Mouse (Mus musculus) bone marrow macrophage, adult 2 months (primary cell): Measurements from ENCODE around the gene Slco3a1.

Source experiments
- CTCF ChIP-seq: IDR thresholded peaks from 2 replicates; pipeline ENCODE4 v1.5.1; 2012; ENCODE audit warnings: low read depth, mild to moderate bottlenecking, low read length, moderate library complexity
- POLR2A ChIP-seq: IDR thresholded peaks from 2 replicates; pipeline ENCODE4 v1.6.1; 2012; ENCODE audit warnings: mild to moderate bottlenecking, low read depth, low read length, borderline replicate concordance

DNA sequence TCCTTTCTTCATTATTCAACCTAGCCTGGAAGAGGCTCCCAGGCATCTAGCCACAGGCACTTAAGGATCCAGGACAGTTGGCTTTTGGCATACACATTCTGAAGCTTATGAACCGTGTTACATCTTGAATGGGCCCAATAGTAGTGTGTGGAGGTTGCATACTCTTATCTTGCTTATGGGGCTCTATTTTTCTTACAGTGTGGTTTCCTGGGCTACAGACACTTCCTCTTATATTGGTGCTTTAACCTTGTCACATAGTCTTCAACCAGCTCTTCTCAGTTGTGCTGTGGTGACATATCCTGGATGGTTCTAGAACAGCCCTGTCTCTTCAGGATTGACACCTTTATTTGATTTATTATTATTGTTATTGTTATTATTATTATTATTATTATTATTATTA lies 225.6 kb downstream of the Slco3a1 start:
- TF ChIP-seq CTCF (no peak), POLR2A (no peak)
